Mouse (Mus musculus) MEL-GATA-1-ER (cell line): ENCODE measurements around the gene Cd93.

Experiments
- DNase-seq: peaks from one replicate; pipeline ENCODE4 v3.0.0-alpha.2; 2012; ENCODE audit warnings: low read depth; ENCODE audit errors: extremely low read depth

Cd93 gene

DNA sequence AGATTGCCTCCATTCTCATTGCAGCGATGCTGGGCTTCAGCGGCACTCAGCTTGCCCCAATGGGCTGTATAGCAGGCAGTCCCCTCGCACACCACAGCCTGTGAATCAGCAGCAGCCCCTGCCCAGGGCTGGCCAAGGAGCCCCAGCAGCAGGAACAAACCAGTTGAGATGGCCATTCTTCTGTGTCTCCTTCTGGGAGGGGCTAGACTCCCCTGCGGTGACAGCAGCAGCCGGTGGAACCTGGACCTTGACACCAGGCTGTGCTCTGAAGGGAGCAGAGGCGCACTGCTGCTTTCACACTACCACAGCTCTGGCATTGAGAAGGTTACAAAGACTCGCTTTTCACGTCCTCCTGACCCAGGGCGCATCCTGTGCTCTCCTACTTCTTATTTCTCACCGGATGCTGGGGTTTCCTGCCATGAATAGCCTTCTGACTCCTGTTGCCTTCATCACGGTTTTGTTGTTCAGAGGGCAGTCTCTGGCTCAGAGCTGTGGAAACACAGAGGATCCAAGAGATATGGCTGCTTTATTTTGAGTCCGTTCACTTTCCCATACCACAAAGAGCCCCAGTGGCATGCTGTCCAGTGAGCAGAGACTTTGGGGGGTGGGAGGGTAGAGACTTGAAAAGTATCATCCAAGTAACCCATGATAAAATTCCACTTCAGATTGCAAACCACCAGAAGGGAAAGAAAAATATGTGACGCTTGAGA is at the start of gene Cd93:
Gene Cd93 (minus strand): TSS at position 315 of the 710 bp plus-strand sequence.
- DNase-seq: no peak

- DNase-seq: no peak
Observed at GRCm38 (mm10) chr2:148492108-148492507, 48.7 kb upstream of the Cd93 start.

GRCm38 (mm10) chr2:148490150-148490549 is 46.8 kb upstream of the Cd93 start:
- no peak for DNase-seq

DNA sequence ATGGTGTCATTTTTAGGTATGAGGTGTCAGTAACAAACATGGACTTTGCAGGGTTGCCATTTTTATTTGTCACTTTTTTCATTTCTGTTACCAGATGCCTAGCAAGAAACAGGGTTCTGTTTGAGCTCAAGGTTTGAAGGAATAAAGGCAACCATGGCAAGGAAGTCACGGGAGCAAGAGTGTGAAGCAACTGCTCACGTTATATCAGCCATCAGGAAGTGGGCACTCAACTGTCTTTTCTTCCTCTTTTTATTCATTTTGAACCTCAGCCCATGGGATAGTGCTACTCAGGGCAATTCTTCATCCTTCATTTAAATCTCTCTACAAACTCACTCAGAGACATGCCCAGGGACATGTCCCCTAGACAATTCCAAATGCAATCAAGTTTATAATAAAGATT is 45.5 kb upstream of the Cd93 start:
- DNase-seq: no peak

DNA sequence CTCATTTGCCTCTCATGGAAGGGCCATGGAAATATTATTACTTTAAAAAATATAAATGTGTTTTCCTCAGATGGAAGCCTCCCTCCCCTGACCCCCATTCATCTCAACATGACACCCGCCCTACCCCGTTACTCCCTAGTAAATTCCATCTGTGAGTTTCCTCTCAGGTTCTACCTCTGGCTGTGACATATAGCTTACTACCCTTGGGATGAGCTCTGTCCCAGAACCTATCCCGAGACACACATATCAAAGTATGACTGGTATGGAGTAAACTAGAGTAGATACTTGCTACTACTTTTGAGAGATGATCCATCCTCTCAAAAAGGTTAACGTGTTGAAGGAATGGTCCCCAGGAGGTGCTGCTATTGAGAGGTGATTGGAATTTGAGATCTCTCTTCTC is 42.2 kb upstream of the Cd93 start:
- no peak for DNase-seq

- DNase-seq: no peak
Observed at GRCm38 (mm10) chr2:148480376-148480775, 37.0 kb upstream of the Cd93 start.

DNA sequence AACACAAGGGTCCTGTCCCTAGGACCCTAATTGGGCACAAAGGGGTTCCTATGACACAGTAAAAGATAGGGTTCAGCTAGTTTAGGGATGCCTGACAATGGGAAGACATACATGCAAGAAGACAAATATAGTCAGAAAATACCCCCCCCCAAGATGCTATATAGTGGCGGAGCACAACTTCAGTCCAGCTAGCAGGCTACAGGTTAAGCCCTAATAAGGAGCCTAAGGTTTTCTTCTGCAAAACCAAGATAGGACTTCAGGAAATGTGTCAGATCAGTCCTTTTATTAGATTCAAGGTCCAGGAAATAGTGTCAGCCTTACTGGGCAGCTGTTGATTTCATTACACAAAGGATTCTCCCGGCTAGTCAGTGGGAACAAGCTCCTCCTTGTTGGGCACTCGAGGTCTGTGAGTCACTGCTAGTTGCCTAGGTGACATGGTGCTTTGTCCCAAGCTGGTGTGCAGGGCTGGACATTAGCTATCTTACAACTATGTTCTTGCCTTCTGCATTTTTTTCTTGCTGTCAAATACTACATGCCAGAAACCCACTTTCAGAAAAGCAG is 34.9 kb upstream of the Cd93 start:
- DNase-seq: no peak

DNA sequence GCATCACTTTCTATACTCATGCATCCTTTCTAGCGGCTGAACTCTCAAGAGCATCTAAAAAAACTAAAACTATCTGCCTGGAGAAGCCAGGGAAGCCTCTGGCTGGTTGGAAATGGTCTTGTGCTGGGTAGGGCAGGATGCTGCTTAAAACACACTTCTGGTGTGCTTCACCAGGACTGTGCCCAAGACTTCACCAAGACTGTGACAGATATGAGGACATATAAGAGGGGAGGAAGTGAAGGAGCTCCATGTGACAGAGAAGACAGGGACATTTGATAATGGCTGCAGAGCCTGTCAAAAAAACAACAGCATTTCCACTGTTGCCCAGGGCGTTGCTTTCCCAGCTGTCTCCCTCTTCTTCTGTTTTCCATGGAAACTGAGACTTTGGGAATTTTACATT is 34.0 kb upstream of the Cd93 start:
- no peak for DNase-seq

DNA sequence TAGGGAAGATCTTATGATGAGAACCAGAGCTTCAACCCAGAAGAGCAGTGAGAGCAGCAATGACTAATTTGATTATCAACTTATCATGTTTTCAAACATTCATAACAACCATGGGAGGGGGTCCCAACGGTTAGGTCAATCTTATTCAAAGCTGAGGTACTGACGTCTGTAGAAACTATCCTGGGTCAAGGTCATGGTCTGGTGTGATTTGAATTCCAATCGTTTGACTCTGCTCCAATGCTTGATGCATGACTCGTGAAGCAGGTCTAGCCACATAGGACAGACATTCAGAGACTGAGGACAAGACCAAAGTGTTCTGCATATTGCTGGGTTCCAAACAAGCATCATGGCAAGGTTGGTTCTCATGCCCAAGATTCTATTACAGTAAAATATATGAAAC is 33.2 kb upstream of the Cd93 start:
- no peak for DNase-seq

DNA sequence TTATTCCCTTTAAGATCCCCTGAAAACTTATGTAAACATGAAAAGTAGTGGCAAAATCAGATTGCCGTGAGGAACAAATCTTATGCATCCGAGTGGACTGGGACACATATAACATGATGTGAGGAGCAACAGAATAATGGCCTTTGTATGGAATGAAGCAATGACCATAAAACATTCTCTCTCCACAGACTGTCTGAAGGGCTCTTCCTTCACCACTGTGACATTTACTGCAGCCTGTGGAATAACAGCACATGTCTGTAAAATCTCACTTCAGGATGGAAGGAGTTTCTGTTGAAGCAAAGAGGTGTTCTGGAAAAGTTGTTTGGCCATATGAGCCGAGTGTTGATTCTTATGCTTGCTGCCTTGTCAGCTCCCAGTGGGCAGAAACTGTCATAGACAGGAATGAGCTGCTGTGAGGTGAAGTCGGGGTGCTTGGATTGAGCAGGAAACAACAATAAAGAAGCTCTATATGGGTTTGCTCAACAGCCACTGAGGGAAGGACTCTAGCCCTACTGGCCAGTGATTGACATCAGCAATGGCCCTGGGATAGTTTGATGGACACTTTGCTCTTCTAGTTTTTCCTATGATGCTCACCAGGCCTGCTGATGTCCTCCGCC is 32.6 kb upstream of the Cd93 start:
- no peak for DNase-seq

- DNase-seq: no peak
Observed at GRCm38 (mm10) chr2:148469341-148470238, 26.2 kb upstream of the Cd93 start.

GRCm38 (mm10) chr2:148467921-148468440 is 24.6 kb upstream of the Cd93 start:
- DNase-seq: no peak

DNA sequence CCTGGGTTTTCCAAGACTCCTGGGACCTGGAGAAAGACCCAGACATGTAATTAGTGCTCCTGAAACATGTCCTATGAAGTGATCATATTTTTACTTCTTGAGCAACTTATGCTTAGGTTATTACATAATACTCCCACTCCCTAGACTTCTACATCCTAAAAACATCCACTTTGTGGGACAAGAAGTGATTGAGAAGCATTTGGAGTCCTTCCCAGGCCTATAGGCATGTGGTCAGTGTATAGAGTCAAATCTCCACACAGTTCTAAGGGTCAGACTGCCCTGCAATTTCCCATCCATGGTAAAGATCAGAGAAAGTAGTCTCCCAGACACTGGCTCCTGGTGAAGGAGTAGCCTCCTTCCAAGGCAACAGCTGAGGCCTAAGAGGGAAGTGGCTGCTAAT is 12.0 kb upstream of the Cd93 start:
- DNase-seq: no peak

- DNase-seq: no peak
Observed at GRCm38 (mm10) chr2:148454014-148454542, 10.7 kb upstream of the Cd93 start.

DNA sequence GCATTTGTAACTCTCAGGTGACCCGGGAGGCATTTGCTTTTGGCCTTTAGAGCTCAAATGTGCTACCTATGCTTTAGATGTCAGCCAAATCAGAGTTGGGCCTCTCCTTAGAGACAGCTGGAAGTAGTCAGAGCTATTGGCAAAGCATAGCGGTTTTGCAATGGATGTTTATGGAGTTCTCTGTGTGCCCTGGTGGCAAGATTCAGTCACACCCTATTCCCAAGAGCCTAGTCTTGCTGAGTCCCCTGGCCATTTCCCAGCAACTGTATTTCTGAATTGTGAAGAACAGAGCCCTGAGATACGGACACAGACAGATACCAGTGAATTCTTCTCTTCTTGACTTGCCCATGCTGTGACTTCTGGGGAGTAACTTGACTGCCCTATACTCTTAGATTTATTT is 9.7 kb upstream of the Cd93 start:
- no peak for DNase-seq

DNA sequence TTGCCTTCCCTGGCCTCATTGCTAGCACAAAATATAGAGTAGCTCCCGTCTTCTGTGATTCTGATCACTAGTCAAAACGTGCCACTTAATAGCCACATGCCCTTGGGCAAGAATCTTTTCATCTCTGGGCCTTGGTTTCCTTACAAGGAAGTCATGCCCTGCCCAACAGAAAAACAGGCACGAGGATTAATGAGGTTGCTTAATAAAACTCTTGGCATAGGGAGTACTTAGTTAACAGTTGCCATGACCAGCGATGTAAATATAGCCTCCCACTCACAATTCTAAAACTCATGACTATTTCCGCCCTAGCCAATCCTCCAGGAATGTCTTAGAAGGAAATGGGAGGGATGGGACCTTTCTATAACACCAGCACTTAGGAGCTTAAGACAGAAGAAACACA is 8.1 kb upstream of the Cd93 start:
- no peak for DNase-seq

GRCm38 (mm10) chr2:148450616-148451015 is 7.3 kb upstream of the Cd93 start:
- DNase-seq: no peak

- no peak for DNase-seq
Observed at GRCm38 (mm10) chr2:148449659-148450058, 6.3 kb upstream of the Cd93 start.

DNA sequence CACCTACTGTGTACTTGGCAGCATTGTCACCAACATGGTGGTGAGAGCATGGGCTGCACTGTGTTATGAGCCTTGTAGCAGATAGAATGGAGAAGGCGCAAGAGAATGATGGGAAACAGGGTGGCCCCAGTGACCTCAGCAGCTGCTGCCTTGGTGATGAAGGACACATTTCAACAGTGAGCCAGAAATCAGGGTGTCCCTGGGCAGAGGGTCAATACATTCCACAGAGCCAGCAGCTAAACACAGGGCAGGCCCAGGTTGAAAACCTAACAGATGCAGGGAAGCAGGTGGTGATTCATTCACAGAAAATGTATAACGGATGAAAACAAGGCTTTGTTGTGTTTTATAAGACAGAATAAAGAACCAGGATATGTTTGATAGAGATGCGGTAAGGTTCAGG is 3.1 kb upstream of the Cd93 start:
- no peak for DNase-seq

- no peak for DNase-seq
Observed at GRCm38 (mm10) chr2:148445616-148446015, 2.3 kb upstream of the Cd93 start.

- no peak for DNase-seq
Observed at GRCm38 (mm10) chr2:148444472-148444871, 1.1 kb upstream of the Cd93 start.
